Mouse (Mus musculus): ENCODE measurements around the gene Fxn. TPM values are rescaled to one million over a fixed set of nuclear protein-coding genes. Genes with fewer than 3 reads are reported as not detected.
A peak's percentile ranks its signal among the peaks of the same experiment; 100 is the strongest.

The Fxn gene
- 9.6 and 10.4 TPM in 2 replicates for total RNA-seq (2015)
- total RNA-seq (2017) = 4.2 and 4.7 TPM in 2 replicates

DNA sequence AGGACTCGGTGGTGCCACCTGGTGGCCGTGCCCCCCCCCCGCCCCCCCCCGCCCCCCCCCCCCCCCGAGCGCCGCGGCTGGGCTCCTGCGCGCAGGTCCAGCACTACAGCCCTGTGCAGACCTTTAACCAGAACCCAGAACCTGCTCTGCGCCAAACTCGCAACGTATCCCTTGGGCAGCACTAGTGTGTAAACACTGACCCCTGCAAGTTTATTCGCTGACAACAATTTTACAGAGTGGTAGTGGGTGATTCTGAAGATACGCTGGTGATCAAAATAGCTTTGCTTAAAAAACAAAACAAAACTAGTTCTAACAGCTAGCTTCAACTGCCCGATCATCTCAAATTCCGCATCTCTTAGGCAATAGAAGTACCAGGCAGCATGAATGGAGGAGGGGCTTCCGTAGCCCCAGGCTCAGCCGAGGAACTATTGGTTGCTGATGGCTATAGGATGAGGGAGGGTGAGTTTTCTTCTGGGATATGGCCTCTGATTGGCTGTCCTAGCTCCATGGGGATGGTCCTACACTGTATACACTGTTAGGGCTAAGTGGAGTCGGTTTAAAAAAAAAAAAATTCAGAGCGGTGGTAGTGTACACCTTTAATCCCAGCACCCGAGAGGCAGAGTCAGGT lies at the start of gene Fxn:
Gene Fxn, minus strand, starts transcription at position 5 of the 628 bp plus-strand sequence.
- peak; percentile 57 for ATAC-seq (ENCODE audit: poor library complexity, severe bottlenecking)

DNA sequence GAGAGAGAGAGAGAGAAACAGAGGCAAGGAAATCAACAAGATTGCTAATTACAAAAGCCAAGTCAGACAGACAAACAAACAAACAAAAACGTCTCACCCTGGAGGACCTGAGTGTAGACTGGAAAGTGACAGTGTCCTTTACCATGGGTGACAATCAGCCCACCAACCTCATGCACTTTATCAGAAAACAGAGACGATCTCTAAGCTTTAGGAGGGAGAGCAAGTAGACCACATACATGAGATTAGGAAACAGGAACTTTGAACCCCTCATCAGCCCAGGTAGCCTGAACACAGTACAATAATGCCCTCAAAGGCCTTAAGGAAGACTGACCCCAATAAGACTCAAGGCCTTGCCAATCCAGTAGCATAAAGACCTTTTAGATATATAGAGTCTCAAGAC lies 47.5 kb upstream of the Fxn start:
- ATAC-seq (ENCODE audit: poor library complexity, severe bottlenecking) = no peak

DNA sequence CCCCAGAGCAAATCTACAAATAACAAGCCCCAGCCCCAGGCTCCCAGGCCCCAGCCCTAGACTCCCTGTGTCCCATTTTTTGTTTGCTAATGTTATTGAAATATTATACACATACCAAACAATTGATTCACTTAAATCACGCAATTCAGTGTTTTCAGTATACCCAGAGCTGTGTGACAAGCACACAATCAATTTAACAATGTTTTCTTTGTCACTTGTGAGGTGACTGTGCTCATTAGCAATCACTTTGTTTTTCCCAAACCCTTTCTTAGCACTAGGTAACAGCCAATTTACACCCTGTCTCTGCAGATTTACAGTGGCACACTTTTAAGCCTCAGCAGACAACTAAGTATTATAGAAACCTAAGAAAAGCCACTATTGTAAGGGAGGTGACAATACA lies 46.6 kb upstream of the Fxn start:
- no peak for ATAC-seq (ENCODE audit: poor library complexity, severe bottlenecking)

DNA sequence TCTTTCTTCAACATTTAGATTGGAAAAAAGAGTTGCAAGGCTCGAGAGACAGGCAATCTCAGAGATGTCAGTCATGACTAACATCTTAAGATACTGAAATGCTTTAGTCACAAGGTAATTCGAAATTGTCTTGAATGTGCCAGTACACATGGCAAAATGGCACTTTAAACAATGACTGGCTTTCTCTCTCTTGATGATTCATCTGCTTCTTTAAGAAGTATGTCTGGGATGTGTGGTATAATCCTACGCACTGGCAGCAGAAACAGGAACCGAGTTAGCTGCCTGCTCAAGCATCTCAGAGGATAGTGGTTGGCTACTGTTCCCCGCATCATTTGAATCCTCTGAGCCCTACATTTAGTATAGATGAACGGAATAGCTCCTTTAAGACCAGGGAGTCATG lies 45.3 kb upstream of the Fxn start:
- no peak for ATAC-seq (ENCODE audit: poor library complexity, severe bottlenecking)

DNA sequence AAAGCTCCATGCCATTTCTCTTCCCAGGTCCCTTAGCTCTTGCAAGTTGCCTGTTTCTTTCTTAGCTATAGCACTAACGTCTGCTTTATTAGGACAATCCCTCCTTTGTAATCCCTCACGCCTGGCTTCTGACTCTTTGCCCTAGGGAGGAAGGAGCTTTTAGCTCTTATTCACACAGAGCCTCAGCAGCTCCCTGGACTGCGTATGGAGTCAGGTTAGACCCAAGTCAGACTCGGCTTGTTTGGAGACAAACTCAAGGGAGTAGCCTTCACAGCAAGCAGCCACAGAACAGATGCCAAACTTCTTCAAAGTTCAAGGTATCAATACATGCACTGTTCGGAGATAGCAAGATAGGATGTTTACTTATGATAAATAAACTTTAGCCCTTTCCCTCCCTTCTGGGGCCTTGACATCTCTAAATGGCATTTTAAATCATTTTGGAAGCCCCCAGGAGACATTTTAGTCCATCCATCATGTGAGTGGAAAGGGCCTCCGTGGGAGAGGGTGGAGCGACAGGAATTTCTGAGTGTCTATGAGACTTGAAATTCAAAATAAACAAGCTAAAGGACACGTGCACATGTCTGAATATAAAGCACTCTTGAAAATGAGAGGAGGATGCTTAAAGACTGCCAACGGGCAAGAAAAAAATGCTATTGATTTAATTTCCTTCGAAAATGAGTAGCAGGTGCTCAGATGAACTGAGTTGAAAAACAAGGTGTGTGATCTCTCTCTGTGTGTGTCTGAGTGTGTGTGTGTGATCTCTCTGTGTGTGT lies 43.6 kb upstream of the Fxn start:
- ATAC-seq (ENCODE audit: poor library complexity, severe bottlenecking) = no peak

DNA sequence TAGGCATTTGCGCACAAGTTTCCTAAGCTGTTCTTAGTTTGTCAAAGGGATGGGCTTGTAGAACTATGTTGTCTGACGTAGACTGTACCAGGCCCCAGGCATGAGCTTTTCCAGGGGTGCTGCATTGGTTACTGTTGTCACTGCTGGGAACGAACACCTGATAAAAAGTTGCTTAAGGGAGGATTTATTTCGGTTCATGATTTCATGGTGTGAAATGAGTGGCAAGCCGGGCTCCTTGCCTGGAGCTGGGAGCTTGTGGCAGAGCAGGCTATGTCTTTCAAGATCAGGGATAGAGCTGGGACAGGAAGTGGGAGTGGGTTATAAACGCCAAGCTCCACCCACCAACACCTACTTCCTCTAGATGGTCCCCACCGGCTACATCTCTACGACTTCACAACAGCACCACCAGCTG lies 41.5 kb upstream of the Fxn start:
- no peak for ATAC-seq (ENCODE audit: poor library complexity, severe bottlenecking)

DNA sequence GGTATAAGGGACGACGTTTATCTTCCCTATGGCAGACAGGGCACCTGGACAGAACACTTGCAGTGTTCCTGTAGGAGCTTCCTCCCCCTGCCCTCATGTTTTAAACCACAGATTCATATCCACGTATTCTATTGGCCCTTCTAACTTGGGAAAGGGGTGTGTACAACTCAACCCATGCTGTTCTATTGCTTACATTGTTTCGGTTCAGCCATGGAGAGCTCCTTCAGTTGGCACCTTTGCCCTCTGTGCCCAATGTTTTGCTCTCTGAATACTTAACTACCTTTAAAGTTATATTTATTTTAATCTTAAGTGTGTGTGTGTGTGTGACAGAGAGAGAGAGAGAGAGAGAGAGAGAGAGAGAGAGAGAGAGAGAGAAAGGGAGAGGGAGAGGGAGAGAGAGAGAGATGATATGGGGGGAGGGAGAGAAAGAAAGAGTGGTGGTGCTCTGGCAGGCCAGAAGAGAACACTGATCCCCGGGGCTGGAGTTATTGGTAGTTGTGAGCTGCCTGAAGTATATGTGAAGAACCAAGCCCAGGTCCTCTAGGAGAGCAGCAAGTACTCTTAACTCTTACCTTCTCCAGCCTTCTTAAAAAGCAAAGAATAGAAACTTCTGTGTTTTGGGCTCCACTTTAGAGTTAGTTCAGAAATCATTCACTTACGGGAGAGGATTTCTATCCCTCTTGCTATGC lies 41.0 kb upstream of the Fxn start:
- ATAC-seq (ENCODE audit: poor library complexity, severe bottlenecking) = no peak

DNA sequence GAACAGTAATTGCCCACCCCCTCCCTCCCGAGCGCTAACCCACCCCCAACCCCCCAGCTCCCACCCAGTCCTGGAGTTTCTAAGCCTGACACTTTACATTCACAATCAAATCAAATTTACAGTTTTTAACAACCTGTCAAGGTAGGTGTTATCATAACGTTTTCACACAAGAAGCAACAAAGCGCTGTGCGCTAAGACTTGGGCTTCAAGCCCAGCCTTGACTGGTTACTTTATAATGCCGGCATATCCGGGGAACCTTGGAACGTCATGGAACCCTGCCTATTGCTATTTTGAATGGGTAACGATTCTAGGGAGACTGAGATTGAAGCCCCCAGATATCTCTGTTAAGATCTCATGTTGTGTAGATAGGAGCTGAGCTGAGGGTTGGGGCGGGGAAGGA lies 37.8 kb upstream of the Fxn start:
- no peak for ATAC-seq (ENCODE audit: poor library complexity, severe bottlenecking)

DNA sequence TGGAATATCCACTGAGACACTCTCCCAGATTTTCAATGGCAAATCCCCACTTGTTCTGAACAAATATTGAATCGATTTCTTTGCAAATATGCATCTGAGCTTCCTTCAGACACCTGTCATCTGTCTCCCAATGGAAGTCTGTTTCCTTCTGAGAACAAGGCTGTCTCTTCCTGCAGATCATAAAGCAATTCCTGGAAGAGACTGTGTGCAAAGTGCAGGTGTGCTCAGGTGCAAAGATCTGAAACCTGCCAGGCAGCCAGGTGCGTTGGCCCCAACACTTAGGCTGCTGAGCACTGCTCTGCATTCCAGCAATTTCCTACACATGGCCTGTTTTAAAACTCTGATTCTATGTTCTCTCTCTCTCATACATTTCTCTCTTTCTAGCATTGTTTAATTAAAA lies 37.3 kb upstream of the Fxn start:
- no peak for ATAC-seq (ENCODE audit: poor library complexity, severe bottlenecking)

DNA sequence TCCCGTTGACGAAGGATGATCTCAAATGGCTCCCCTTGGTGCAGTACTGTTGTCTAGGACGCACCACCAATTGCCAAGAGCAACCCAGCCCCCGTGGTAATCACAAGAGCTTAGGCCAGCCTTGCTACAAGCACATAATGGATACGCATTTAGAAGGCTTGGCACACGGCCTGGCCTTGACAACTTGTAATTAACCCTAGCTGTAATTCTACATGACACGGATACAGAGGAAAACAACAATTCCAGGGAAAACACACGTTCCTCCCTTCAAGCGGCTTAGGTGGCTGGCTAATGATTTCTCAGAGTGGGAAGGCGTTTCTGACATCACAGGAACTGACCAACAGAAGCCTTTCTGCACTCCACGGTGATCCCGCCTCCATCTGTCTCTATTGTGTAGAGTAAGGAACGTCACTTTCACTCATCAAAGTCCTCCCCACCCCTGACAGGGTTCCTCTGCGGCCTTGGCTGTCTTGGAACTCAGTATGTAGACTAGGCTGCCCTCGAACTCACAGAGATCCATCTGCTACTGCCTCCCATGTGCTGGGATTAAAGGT lies 36.7 kb upstream of the Fxn start:
- ATAC-seq (ENCODE audit: poor library complexity, severe bottlenecking) = no peak

DNA sequence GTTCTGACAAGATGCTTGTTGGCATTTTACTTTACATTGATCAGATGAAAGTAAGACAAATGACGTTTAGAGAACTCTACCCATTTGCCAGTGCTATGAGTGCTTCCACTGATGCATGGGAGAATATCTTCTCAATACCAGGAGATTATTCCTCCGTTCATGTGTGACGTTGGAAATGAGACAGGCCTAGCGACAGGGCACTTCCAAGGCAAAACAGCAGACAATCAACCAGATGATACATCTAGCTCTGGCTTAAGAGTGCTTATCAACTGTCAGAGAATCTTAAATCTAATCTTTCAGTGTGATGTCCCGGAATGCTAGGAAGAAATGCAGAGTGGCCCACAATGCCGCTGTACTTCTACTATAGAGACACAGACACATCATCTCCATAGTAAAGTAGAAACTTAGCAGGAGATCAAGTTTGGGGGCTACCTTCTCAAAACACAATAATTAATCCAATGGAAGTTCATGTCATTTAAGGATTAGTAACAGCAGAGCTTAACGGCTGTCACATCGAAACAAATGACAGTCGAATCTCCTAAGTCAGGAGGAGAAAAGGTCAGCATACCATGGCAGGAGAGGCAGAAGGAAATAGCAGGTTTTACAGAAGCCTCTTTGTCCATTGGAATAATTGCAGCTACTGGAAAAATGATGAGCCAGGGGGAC lies 35.8 kb upstream of the Fxn start:
- ATAC-seq (ENCODE audit: poor library complexity, severe bottlenecking) = no peak

DNA sequence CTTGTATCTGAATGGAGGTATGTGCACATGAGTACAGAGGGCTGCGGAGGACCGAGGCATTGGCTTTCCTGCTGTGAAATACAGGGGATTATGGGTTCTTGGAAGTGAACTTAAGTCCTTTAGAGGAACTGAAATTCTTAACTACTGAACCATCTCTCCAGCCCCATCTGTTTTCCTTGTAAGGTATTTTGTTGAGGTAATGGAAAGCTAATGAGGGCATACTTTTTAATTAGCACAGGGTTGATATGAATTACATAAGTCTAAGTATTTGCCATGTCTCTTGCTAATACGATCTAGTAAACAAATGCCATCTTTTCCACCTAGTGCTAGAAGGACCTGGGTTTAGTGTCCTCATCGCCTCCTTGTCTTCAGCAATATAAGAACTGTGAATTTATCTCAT lies 34.8 kb upstream of the Fxn start:
- ATAC-seq (ENCODE audit: poor library complexity, severe bottlenecking) = no peak

DNA sequence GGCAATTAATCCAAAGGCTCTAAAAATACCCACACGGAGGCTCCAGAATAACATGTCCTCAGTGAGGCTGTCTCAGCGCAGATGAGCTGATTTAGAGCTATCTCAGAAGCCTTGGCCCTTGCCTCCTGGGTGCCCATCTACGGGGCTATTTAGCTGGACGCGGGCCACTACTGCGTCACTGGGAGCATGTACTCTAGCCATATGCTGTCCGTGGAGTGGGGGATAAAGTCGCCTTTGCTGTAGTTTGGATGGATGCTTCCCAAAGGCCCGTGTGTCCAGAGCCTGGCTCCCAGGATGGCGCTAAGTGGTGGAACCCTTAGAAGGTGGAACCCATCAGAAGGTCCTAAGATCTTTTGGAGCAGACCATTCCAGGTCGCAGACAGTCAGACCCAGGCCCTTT lies 34.3 kb upstream of the Fxn start:
- ATAC-seq (ENCODE audit: poor library complexity, severe bottlenecking) = no peak

DNA sequence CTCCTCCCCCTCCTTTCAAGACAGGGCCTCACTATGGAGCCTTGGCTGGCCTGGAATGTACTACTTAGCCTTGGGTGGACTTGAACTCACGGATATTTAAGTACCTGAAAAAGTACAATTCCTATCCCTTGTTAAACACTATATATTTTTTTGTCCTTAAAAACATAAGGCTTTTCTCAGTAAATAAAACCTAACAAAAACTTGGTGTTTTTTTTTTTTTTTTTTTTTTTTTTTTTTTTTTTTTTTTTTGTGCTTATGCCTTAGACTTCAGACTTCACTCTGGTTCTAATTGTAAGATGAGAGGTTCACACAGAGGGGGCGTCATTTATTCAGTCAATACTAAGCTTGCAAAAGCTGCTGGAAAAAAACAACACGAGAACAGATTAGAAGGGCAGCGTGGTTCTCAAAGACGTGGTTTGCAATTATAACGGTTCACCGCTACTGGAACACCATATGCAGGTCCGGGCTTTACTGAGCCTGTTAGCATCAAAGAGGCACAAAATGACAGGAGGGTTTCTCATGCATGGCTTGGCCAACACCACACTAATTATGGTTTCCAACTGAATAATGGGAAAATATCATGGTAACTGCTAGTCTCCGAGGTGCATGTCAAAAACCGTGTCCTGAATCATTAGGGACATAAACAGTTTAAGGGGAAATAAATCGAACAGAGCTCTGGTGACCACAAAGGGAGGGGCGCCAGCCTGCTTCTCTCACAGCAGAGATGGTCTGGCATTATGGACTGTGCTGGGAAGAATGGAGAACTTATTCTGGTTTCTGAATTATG lies 32.3 kb upstream of the Fxn start:
- no peak for ATAC-seq (ENCODE audit: poor library complexity, severe bottlenecking)

DNA sequence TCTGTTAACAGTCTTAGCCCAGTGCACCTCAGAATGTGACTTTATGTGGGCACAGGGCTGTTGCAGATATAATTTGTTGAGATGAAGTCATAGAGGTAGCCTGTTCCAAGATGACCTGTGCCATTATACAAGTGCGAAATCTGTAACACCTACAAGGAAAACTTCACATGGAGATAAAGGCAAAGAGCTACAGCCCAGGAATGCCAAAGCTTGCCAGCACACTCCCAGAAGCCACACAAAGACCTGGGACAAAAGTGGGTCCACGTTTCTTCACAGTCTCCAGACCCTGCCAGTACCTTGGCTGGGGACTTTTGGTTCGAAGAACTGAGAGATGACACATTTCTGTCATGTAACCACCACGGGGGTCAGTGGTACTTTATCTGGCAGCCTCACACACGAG lies 31.6 kb upstream of the Fxn start:
- no peak for ATAC-seq (ENCODE audit: poor library complexity, severe bottlenecking)

DNA sequence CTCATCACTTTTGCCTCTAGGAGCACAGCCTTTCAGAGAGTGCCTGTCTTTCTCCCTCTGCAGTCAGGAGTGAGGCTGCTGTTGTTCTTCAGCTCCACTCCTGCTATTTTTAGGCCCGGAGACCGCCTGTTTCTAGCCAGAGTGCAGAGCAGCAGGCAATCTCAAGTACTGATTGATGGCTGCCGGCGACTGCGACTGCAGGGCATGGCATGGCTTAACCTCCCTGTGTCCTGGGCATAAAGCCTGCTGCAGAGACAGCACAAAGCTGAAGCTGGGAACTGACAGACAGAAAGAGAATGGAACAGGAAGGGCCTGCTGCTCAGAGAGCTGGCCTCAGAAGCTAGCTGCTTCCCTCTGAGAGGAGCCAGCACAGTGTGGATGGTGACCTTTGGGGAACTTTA lies 27.9 kb upstream of the Fxn start:
- no peak for ATAC-seq (ENCODE audit: poor library complexity, severe bottlenecking)

DNA sequence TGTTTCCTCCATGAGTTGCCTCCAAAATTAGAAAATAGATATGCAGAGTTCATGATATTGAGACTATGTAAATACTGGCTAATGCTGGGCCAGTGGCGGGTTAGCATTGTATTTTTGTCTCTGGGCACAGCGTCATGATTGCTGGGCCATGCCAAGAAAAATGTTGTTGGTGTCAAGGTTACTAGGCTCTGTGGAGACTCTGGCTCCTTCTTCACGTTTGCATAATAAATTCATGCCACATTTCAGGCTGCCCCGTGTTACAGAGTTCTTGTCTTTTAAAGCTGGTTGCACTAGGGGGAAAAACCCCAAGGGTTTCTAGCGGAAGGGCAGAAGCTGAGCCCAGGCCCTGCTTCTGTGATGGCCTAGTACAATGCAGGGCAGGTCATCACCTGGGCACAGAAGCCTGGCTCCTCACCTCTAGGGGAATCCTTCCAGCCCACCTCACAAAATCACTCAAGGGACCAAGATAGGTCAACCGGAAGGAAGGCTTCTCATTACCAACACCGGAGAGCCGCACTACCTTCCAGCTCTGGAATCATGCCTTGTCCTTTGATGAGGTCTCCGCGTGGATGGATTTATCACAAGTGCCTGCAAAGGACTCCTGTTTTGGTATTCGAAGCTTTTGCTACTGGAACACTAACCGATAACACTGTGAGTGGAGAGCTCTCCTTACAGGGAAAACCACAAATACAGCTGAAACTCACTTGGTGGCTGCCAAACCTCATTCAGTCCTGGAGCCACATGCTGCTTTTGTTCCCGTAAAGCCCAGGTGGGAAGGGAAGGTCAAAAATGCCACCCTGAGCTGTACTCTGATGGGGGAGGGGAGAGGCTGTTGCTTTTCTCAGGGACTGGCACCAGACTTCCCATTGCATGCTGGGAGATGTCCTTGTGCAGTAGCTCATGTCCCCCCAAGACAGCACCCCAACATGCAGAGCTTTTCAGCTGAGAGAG lies 27.1 kb upstream of the Fxn start:
- ATAC-seq (ENCODE audit: poor library complexity, severe bottlenecking) = no peak

DNA sequence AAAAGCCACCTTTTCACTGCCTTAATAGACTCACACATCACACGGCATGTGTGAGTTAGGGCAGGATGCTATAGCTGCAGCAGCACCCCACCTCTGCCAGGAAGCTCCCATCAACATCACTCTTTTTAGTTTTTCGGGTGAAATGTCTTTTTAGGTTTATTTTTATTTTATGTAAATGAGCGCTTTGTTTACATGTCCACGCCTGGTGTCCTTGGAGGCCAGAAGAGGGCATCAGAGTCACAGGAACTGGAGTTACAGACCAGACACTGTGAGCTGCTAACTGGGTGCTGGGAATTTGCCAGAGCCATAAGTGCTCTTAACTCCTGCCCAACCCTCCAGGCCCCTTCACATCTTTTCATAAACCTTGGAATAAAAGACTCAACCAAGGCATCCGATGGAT lies 25.9 kb upstream of the Fxn start:
- no peak for ATAC-seq (ENCODE audit: poor library complexity, severe bottlenecking)

DNA sequence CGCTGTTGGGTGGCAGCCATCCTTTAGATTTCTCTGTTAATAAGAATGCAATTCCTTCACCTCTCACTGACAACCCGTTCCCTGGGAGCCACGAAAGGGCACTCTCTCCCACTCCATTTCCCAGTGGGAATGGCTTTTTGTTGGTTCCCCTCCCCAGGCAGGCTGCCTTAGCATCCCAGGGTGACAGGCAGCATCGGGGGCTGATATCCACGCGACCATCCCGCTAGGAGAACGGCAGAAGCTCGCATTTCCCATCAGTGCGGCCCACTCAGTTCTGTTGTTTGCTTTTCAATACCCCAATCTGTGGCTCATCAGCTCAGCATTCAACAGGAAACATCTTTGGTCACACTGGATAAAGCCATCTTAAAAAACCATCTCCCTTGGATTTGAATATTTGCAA lies 21.8 kb upstream of the Fxn start:
- ATAC-seq (ENCODE audit: poor library complexity, severe bottlenecking) = no peak

Measured in megakaryocyte, adult 5-6 weeks (primary cell).